Mouse (Mus musculus) fat pad, adult 2 months (tissue): ENCODE results near the gene Gm3618.
"Not testable (repeated sequence)": the region's sequence is repeated elsewhere in the genome, so short reads cannot be mapped to it uniquely, and the experiment has no call there.

Experiments
- DNase-seq: peaks from one replicate; pipeline ENCODE4 v3.0.0-alpha.2; 2011; ENCODE audit warnings: low read depth, low spot score; ENCODE audit errors: extremely low read depth

Gene Gm3618

GRCm38 (mm10) chr14:6343578-6343977 lies at the start of gene Gm3618:
Gene Gm3618, minus strand, starts transcription at chr14:6343678.
- DNase-seq = not testable (repeated sequence)

GRCm38 (mm10) chr14:6390219-6390618 lies 46.7 kb upstream of the Gm3618 start, which contains the start of gene Gm16440:
Gene Gm16440, minus strand, starts transcription at chr14:6390319.
- not testable (repeated sequence) for DNase-seq

DNA sequence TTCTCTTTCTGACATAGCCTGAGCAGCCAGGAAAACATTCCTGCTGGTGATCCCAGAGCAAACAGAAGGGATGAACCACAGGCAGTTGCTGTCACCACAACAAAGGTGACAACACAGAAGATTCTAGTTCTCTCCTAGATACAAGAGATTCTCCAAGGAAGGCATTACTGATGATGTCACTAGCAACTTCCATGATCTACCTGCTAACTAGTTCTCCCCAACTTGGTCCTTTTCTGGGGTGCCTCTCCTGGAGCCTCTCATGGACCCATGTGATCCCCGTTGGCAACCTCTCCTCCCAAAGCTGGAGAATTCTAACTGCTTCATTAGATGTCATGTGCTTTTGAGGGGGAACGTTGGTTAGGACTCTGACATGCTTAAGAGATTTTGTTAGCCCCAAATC lies 38.7 kb downstream of the Gm3618 start, which contains the start of gene Gm21103:
Gene Gm21103, minus strand, starts transcription at position 101 of the 400 bp plus-strand sequence.
- not testable (repeated sequence) for DNase-seq

GRCm38 (mm10) chr14:6286931-6287715 lies 56.4 kb downstream of the Gm3618 start, which contains the start of gene Gm3411:
Gene Gm3411, minus strand, starts transcription at chr14:6287250.
- DNase-seq = not testable (repeated sequence)
